Mouse (Mus musculus) embryonic facial prominence, embryonic 12.5 days (tissue): ENCODE measurements around the gene Poldip2. TPM values are rescaled to one million over a fixed set of nuclear protein-coding genes. Genes with fewer than 3 reads are reported as not detected.

ENCODE experiments used
- ATAC-seq: fragments of 200-750 bp; cut with Nextera tagmentation; 2 replicates; pipeline ENCODE4 v1.8.0; 2017; ENCODE audit not compliant: insufficient number of reproducible peaks, insufficient read depth, low FRiP score, low TSS enrichment
- H3K27ac ChIP-seq: fragments of 300-500 bp; sonication (generic); 2 replicates; pipeline ENCODE4 v1.5.1; 2016; ENCODE audit warnings: mild to moderate bottlenecking
- H3K27me3 ChIP-seq: fragments of 300-500 bp; sonication (generic); 2 replicates; pipeline ENCODE4 v1.6.1; 2016; ENCODE audit warnings: mild to moderate bottlenecking, moderate library complexity
- H3K36me3 ChIP-seq: fragments of 300-500 bp; sonication (generic); 2 replicates; pipeline ENCODE4 v1.6.1; 2016; ENCODE audit warnings: mild to moderate bottlenecking
- H3K4me1 ChIP-seq: fragments of 300-500 bp; sonication (generic); 2 replicates; pipeline ENCODE4 v1.6.1; 2016
- H3K4me2 ChIP-seq: fragments of 300-500 bp; sonication (generic); replicated peaks from 2 replicates; pipeline ENCODE4 v1.6.1; 2016; ENCODE audit warnings: mild to moderate bottlenecking, moderate library complexity
- H3K4me3 ChIP-seq: fragments of 300-500 bp; sonication (generic); 2 replicates; pipeline ENCODE4 v1.5.1; 2016; ENCODE audit warnings: mild to moderate bottlenecking
- H3K9ac ChIP-seq: fragments of 300-500 bp; sonication (generic); 2 replicates; pipeline ENCODE4 v1.6.1; 2016; ENCODE audit warnings: mild to moderate bottlenecking, moderate library complexity
- H3K9me3 ChIP-seq: fragments of 300-500 bp; sonication (generic); 2 replicates; pipeline ENCODE4 v1.6.1; 2016; ENCODE audit warnings: mild to moderate bottlenecking, moderate library complexity
- WGBS: fragments of 180-500 bp; shearing (Covaris S2); methylation state at CpG from one replicate; pipeline ENCODE4 v1.1.7; 2016; 5-methylcytosine and 5-hydroxymethylcytosine counted together
- polyA plus RNA-seq: library from polyadenylated mRNA; unstranded; fragments of >200 nt; fragmentation: Nextera tagmentation; extraction: Ambion mirVana; gene quantifications from 2 replicates; pipeline ENCODE4 v1.2.1, GENCODE M21; 2016

The Poldip2 gene
- polyA plus RNA-seq, 1 experiment from 2014 or later: 183 TPM

- H3K9ac ChIP-seq: peak within 1 kb of the TSS; percentile 73
- H3K27ac ChIP-seq: peak within 1 kb of the TSS; percentile 81
- WGBS: under 1% methylated on average over 60 of the region's 60 CpGs
- ATAC-seq: peak; percentile 100
- peak within 1 kb of the TSS; percentile 70 for H3K4me3 ChIP-seq
- 0 out of 2 replicates have a peak, but pooled peaks cover 2% of the 10 kb centered on the region for H3K9me3 ChIP-seq
- H3K4me1 ChIP-seq: peaks cover 12% of the 10 kb centered on the region
- H3K36me3 ChIP-seq: peaks cover 4% of the 10 kb centered on the region
- H3K27me3 ChIP-seq: no peaks in the 10 kb centered on the region
- peak within 1 kb of the TSS; percentile 72 for H3K4me2 ChIP-seq
Measured at GRCm38 (mm10) chr11:78550168-78551058, 38.4 kb downstream of the Poldip2 start, which contains the start of gene Tmem97. Gene Tmem97, minus strand, starts transcription at chr11:78550777.

DNA sequence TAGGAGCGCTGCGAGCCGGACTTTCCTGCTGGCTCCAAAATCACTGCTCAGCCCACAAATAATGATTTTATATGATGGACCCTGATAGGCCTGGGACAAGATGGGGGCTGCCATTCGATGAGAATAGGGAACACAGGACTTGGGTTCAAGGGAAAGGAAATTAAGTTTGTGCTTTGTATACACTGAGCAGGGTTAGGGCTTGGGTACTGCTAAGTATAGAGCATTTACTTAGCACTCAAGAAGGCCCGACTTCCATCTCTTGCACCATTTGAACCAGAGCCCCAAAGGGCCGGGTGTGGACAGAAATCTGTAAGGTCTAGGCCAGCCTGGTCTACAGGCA, 39.0 kb downstream of the Poldip2 start:
- Histone ChIP-seq H3K9ac (peak overlapping the region; percentile 43), H3K9me3 (0 out of 2 replicates have a peak, but pooled peaks cover 2% of the 10 kb centered on the region), H3K4me3 (peak overlapping the region; percentile 70), H3K4me2 (peak overlapping the region; percentile 72), H3K27ac (peak overlapping the region; percentile 61), H3K27me3 (no peaks in the 10 kb centered on the region), H3K4me1 (peaks cover 12% of the 10 kb centered on the region), H3K36me3 (no peaks in the 10 kb centered on the region)
- ATAC-seq: peak; percentile 53; the same call in 1 of the 2 replicates
- 34% methylated on average over 6 of the region's 6 CpGs for WGBS

GRCm38 (mm10) chr11:78555623-78556022, 43.6 kb downstream of the Poldip2 start:
- no peaks in the 10 kb centered on the region for H3K27me3 ChIP-seq
- H3K4me1 ChIP-seq: no peaks in the 10 kb centered on the region
- ATAC-seq: no peak
- H3K9me3 ChIP-seq: 0 out of 2 replicates have a peak, but pooled peaks cover 2% of the 10 kb centered on the region
- H3K4me2 ChIP-seq: no peak overlapping the region
- H3K27ac ChIP-seq: no peak overlapping the region
- H3K36me3 ChIP-seq: no peaks in the 10 kb centered on the region
- 82% methylated on average over 3 of the region's 3 CpGs for WGBS
- no peak overlapping the region for H3K4me3 ChIP-seq
- H3K9ac ChIP-seq: no peak overlapping the region

DNA sequence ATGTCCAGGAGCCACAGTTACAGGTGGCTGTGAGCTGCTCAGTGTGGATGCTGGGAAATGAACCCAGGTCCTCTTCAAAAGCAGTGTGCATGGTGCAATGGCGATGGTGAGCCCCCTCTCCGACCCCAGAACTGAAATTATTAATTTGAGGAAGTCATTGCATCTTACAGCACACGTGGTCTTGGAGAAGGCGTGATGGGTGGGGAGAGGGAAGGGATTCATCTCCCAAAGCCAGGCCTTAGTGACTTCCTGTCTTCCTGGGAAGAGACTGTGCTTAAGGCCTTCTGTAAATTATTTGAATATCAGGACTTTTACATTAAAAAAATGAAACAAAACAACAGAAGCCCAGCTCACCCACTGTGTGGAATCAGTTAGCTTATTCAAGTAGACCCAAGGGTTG, 44.1 kb downstream of the Poldip2 start:
- no peak for ATAC-seq
- 76% methylated on average over 4 of the region's 4 CpGs for WGBS
- no peak overlapping the region for H3K9ac ChIP-seq
- H3K4me2 ChIP-seq: no peak overlapping the region
- H3K4me3 ChIP-seq: no peak overlapping the region
- H3K27ac ChIP-seq: no peak overlapping the region
- 0 out of 2 replicates have a peak, but pooled peaks cover 2% of the 10 kb centered on the region for H3K9me3 ChIP-seq
- H3K36me3 ChIP-seq: no peaks in the 10 kb centered on the region
- H3K4me1 ChIP-seq: no peaks in the 10 kb centered on the region
- H3K27me3 ChIP-seq: no peaks in the 10 kb centered on the region

DNA sequence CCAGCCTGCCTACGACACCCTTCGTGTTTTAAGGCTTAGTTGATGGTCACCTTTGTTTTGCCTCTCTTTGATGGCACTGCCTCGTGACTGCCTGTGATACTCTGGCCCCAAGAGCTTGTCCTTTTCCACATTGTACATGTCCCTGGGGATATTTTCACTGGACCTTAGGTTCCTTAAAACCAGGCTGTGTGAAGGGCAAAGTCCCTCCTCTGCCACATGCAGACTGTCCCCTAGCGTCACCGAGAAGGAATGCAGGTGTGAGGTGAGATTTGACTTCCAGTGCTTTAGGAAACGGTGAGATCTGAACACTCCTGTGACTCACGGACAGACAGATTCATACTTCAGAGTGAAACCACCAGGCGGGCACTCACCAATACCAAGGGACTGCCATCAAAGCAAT, 45.2 kb downstream of the Poldip2 start:
- H3K9me3 ChIP-seq: 0 out of 2 replicates have a peak, but pooled peaks cover 2% of the 10 kb centered on the region
- no peak for ATAC-seq
- H3K27me3 ChIP-seq: no peaks in the 10 kb centered on the region
- no peaks in the 10 kb centered on the region for H3K36me3 ChIP-seq
- WGBS: 49% methylated on average over 8 of the region's 8 CpGs
- no peak overlapping the region for H3K27ac ChIP-seq
- H3K4me1 ChIP-seq: no peaks in the 10 kb centered on the region
- H3K4me3 ChIP-seq: no peak overlapping the region
- H3K4me2 ChIP-seq: no peak overlapping the region
- no peak overlapping the region for H3K9ac ChIP-seq

DNA sequence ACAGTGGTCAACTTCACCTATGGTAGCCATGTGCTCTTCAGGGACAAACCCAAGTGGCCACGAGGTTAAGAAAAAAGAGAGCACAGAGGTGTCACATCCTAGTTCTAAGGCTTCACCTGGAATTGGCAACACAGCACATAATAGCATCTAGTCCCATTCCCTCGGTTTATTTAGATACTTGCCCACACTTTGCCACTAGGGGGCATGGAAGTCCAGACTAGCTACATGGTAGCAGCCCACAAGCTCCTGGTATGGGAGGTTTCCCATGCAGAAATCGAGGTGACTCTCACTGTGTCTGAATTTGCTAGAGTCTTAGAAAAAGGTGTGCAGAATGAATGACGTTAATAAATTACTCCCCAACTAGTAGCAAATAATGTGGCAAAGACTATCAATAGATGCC, 48.5 kb downstream of the Poldip2 start:
- Histone ChIP-seq H3K27ac (no peak overlapping the region), H3K9ac (no peak overlapping the region), H3K4me3 (no peak overlapping the region), H3K9me3 (no peaks in the 10 kb centered on the region), H3K4me1 (no peaks in the 10 kb centered on the region), H3K27me3 (no peaks in the 10 kb centered on the region), H3K4me2 (no peak overlapping the region), H3K36me3 (no peaks in the 10 kb centered on the region)
- WGBS: 18% methylated on average over 4 of the region's 4 CpGs
- no peak for ATAC-seq

GRCm38 (mm10) chr11:78566775-78567174, 54.8 kb downstream of the Poldip2 start:
- no peaks in the 10 kb centered on the region for H3K9me3 ChIP-seq
- no peak overlapping the region for H3K4me2 ChIP-seq
- 59% methylated on average over 6 of the region's 6 CpGs for WGBS
- peaks cover 24% of the 10 kb centered on the region for H3K36me3 ChIP-seq
- H3K27me3 ChIP-seq: no peaks in the 10 kb centered on the region
- H3K9ac ChIP-seq: no peak overlapping the region
- ATAC-seq: no peak
- no peak overlapping the region for H3K27ac ChIP-seq
- no peaks in the 10 kb centered on the region for H3K4me1 ChIP-seq
- no peak overlapping the region for H3K4me3 ChIP-seq

DNA sequence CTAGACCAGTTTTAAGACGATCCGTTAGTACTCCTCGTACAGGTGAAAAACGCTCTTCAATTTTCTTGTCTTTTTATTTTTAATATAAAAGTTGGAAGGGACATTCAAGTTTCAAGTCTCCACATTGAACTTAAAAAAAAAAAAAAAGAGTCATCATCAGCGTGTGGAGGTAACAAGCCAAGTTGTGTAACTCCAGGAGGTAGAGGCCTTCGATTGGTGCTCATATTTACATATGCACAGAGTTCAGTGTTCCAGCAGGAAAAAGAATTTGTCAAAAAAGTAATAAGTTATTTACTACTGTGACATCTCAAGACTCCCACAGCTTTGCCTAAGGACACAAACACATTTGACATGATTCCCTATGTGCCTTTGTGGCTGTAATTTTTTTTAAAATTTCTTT, 55.6 kb downstream of the Poldip2 start:
- Histone ChIP-seq H3K4me1 (no peaks in the 10 kb centered on the region), H3K9ac (no peak overlapping the region), H3K9me3 (no peaks in the 10 kb centered on the region), H3K4me2 (no peak overlapping the region), H3K36me3 (peaks cover 32% of the 10 kb centered on the region), H3K27me3 (no peaks in the 10 kb centered on the region), H3K4me3 (no peak overlapping the region), H3K27ac (no peak overlapping the region)
- 95% methylated on average over 6 of the region's 6 CpGs for WGBS
- no peak for ATAC-seq

- Histone ChIP-seq H3K4me3 (no peak overlapping the region), H3K4me2 (no peak overlapping the region), H3K27me3 (no peaks in the 10 kb centered on the region), H3K9me3 (no peaks in the 10 kb centered on the region), H3K27ac (no peak overlapping the region), H3K36me3 (peaks cover 39% of the 10 kb centered on the region), H3K4me1 (no peaks in the 10 kb centered on the region), H3K9ac (no peak overlapping the region)
- no peak for ATAC-seq
- WGBS: 86% methylated on average over 10 of the region's 10 CpGs
Measured at GRCm38 (mm10) chr11:78568827-78569226, 56.8 kb downstream of the Poldip2 start.

DNA sequence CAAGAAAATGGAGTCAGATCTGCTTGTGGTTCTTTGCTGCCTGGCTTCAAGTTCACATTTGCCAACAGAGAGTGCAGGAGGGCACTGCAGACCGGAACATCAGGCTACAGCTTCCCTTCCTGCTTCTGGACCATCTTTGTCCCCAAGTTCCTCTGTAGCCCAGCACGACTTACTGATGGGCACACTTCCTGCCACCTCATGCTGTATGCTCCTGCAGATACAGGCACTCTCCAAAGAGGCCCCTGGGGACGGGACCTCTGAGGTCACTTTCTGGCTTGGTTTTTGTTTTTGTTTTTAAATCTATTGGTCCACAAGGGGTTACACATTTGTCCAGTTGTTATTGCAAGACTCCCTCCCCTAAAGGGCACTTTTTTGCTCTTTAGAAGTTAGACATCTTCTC, 57.8 kb downstream of the Poldip2 start:
- H3K27ac ChIP-seq: no peak overlapping the region
- WGBS: 52% methylated on average over 3 of the region's 3 CpGs
- H3K9ac ChIP-seq: no peak overlapping the region
- no peak overlapping the region for H3K4me2 ChIP-seq
- no peaks in the 10 kb centered on the region for H3K4me1 ChIP-seq
- peaks cover 43% of the 10 kb centered on the region for H3K36me3 ChIP-seq
- no peaks in the 10 kb centered on the region for H3K27me3 ChIP-seq
- H3K4me3 ChIP-seq: no peak overlapping the region
- ATAC-seq: no peak
- H3K9me3 ChIP-seq: no peaks in the 10 kb centered on the region

DNA sequence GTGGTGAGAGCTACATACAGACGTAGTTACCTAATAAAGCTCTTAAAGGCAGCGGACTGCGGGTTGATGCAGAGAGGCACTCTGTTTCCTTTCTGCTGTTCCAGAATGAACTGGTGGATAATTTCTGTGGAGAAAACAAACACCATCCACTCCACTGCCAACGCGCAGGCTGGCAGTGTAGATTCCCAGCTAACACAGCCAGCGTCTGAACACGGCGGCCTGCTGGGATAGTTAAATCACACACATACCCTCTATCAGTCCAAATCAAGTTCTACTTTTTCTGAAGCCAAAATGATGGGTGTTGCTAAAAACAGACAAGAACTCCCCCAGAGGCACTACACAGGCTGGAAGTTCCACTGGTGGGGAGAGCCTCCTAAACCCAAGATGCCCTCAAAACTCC, 59.4 kb downstream of the Poldip2 start:
- WGBS: 93% methylated on average over 8 of the region's 8 CpGs
- H3K36me3 ChIP-seq: peaks cover 49% of the 10 kb centered on the region

GRCm38 (mm10) chr11:78571854-78572253, 59.9 kb downstream of the Poldip2 start:
- no peak overlapping the region for H3K4me2 ChIP-seq
- H3K9me3 ChIP-seq: no peaks in the 10 kb centered on the region
- WGBS: 89% methylated on average over 6 of the region's 6 CpGs
- ATAC-seq: no peak
- H3K27ac ChIP-seq: no peak overlapping the region
- no peak overlapping the region for H3K9ac ChIP-seq
- no peaks in the 10 kb centered on the region for H3K4me1 ChIP-seq
- H3K27me3 ChIP-seq: no peaks in the 10 kb centered on the region
- no peak overlapping the region for H3K4me3 ChIP-seq
- peaks cover 53% of the 10 kb centered on the region for H3K36me3 ChIP-seq

More for the DNA sequence above, 59.4 kb downstream of the Poldip2 start:
- Histone ChIP-seq H3K4me2 (no peak overlapping the region), H3K9me3 (no peaks in the 10 kb centered on the region), H3K9ac (no peak overlapping the region), H3K4me1 (no peaks in the 10 kb centered on the region), H3K27me3 (no peaks in the 10 kb centered on the region), H3K4me3 (no peak overlapping the region), H3K27ac (no peak overlapping the region)
- ATAC-seq: no peak
